Mouse (Mus musculus) ES-E14 (cell line): ENCODE data around the gene Sdf4. TPM values are rescaled to one million over a fixed set of nuclear protein-coding genes. Genes with fewer than 3 reads are reported as not detected.

Source experiments
- DNase-seq: peaks from one replicate; pipeline ENCODE4 v3.0.0-alpha.2; 2013; ENCODE audit warnings: low read depth, low spot score
- H3K27ac ChIP-seq: 2 replicates; pipeline ENCODE4 v1.5.1; 2012; ENCODE audit warnings: low read depth, mild to moderate bottlenecking, low read length, moderate library complexity, mixed read lengths; ENCODE audit not compliant: poor library complexity, insufficient read depth, severe bottlenecking
- H3K36me3 ChIP-seq: 2 replicates; pipeline ENCODE4 v1.6.1; 2012; ENCODE audit warnings: mild to moderate bottlenecking, low read length, moderate library complexity, mixed read lengths; ENCODE audit not compliant: control insufficient read depth, poor library complexity, insufficient read depth, severe bottlenecking
- H3K4me1 ChIP-seq, 2 experiments: fragments of 150-350 bp in 1 of 2; sonication (generic) in 1 of 2; 2 replicates each; pipeline ENCODE4 v1.6.1; 2012; ENCODE audit warnings: low read length in 2 of 2, mild to moderate bottlenecking in 1 of 2, mixed read lengths in 1 of 2; ENCODE audit not compliant: control insufficient read depth in 2 of 2, insufficient read depth in 2 of 2, poor library complexity in 1 of 2
- H3K4me3 ChIP-seq, 2 experiments: fragments of 150-350 bp in 1 of 2; sonication (generic) in 1 of 2; 2 replicates each; pipeline ENCODE4 v1.5.1; 2012; ENCODE audit warnings: low read length in 2 of 2, low read depth in 1 of 2, mild to moderate bottlenecking in 1 of 2, mixed read lengths in 1 of 2; ENCODE audit not compliant: insufficient read depth in 1 of 2, poor library complexity in 1 of 2, severe bottlenecking in 1 of 2
- H3K9ac ChIP-seq: 2 replicates; pipeline ENCODE4 v1.6.1; 2012; ENCODE audit warnings: low read depth, mild to moderate bottlenecking, low read length, mixed read lengths; ENCODE audit not compliant: poor library complexity, insufficient read depth, severe bottlenecking
- H3K9me3 ChIP-seq: fragments of 150-350 bp; sonication (generic); 2 replicates; pipeline ENCODE4 v1.6.1; 2012; ENCODE audit warnings: low read depth, mild to moderate bottlenecking, low read length; ENCODE audit not compliant: control insufficient read depth, insufficient read depth
- CHD2 ChIP-seq: IDR thresholded peaks from 2 replicates; pipeline ENCODE4 v1.6.1; 2014; ENCODE audit warnings: mild to moderate bottlenecking, low read depth, low read length, inconsistent platforms
- HCFC1 ChIP-seq: IDR thresholded peaks from 2 replicates; pipeline ENCODE4 v1.6.1; 2012; ENCODE audit warnings: low read length, inconsistent platforms, borderline replicate concordance; ENCODE audit not compliant: insufficient read depth
- MAFK ChIP-seq: IDR thresholded peaks from 2 replicates; pipeline ENCODE4 v1.6.1; 2014; ENCODE audit warnings: mild to moderate bottlenecking, low read depth, low read length, inconsistent platforms; ENCODE audit not compliant: insufficient read depth
- ZC3H11A ChIP-seq: IDR thresholded peaks from 2 replicates; pipeline ENCODE4 v1.6.1; 2012; ENCODE audit warnings: low read depth, mild to moderate bottlenecking, inconsistent platforms, low read length, borderline replicate concordance
- ZNF384 ChIP-seq: IDR thresholded peaks from 2 replicates; pipeline ENCODE4 v1.6.1; 2012; ENCODE audit warnings: low read depth, low read length, inconsistent platforms
- in situ Hi-C, 2 experiments: fragments of 600-800 bp; cut with MboI; formaldehyde crosslinking; loops; one replicate each; pipeline ENCODE4 v1.15.1; 2025; ENCODE audit warnings: low sequenced_read_pairs in 2 of 2, inconsistent platforms in 1 of 2; ENCODE audit not compliant: unreplicated experiment in 2 of 2
- total RNA-seq: library from RNA; depleted of rRNA; stranded (reverse); fragments of 300-350 nt; gene quantifications from 2 replicates; pipeline ENCODE4 v1.2.3, GENCODE M21; 2012

Sdf4 gene
- total RNA-seq, 1 experiment = 176 TPM

- Histone ChIP-seq H3K36me3 (no peaks in the 10 kb centered on the region), H3K4me1 (no peaks in the 10 kb centered on the region), H3K4me3 (no peak overlapping the region), H3K9me3 (no peaks in the 10 kb centered on the region), H3K27ac (no peak overlapping the region), H3K9ac (no peak overlapping the region)
- in situ Hi-C loops = no loop called here
- DNase-seq = no peak
- TF ChIP-seq CHD2 (no peak), MAFK (no peak), HCFC1 (no peak), ZNF384 (no peak), ZC3H11A (no peak)
Measured at GRCm38 (mm10) chr4:156044754-156045153, 52.1 kb downstream of the Sdf4 start.

- no peak overlapping the region for H3K9ac ChIP-seq
- no peaks in the 10 kb centered on the region for H3K4me1 ChIP-seq
- H3K4me3 ChIP-seq = no peak overlapping the region
- no peak overlapping the region for H3K27ac ChIP-seq
- H3K9me3 ChIP-seq = no peaks in the 10 kb centered on the region
- peaks cover 3% of the 10 kb centered on the region; the same call in 1 of the 2 replicates for H3K36me3 ChIP-seq
- DNase-seq = no peak
- TF ChIP-seq CHD2 (no peak), ZC3H11A (no peak), MAFK (no peak), HCFC1 (no peak), ZNF384 (no peak)
- in situ Hi-C loops = no loop called here
Measured at GRCm38 (mm10) chr4:156049779-156050178, 57.1 kb downstream of the Sdf4 start.

GRCm38 (mm10) chr4:156050391-156050980, 57.8 kb downstream of the Sdf4 start:
- no peak overlapping the region for H3K27ac ChIP-seq
- no peak for DNase-seq
- in situ Hi-C loops = no loop called here
- H3K9ac ChIP-seq = no peak overlapping the region
- no peaks in the 10 kb centered on the region for H3K9me3 ChIP-seq
- no peak for TF ChIP-seq ZNF384
- TF ChIP-seq ZC3H11A = no peak
- TF ChIP-seq MAFK = no peak
- no peak for TF ChIP-seq CHD2
- TF ChIP-seq HCFC1 = no peak
- no peak overlapping the region for H3K4me3 ChIP-seq
- peaks cover 0 to 3% of the 10 kb centered on the region in 2 experiments; a peak in 1 of 4 replicates for H3K4me1 ChIP-seq
- peaks cover 3% of the 10 kb centered on the region; the same call in 1 of the 2 replicates for H3K36me3 ChIP-seq

- TF ChIP-seq HCFC1 (no peak), CHD2 (no peak), ZC3H11A (no peak), MAFK (no peak), ZNF384 (no peak)
- Histone ChIP-seq H3K4me3 (no peak overlapping the region), H3K27ac (no peak overlapping the region), H3K9ac (no peak overlapping the region), H3K4me1 (peaks cover 2 to 7% of the 10 kb centered on the region in 2 experiments; a peak in 3 of 4 replicates), H3K9me3 (no peaks in the 10 kb centered on the region), H3K36me3 (peaks cover 3% of the 10 kb centered on the region; the same call in 1 of the 2 replicates)
- DNase-seq = no peak
- in situ Hi-C loops = no loop called here
Measured at GRCm38 (mm10) chr4:156053113-156053512, 60.4 kb downstream of the Sdf4 start.

GRCm38 (mm10) chr4:156054130-156054529, 61.5 kb downstream of the Sdf4 start:
- H3K36me3 ChIP-seq = peaks cover 3% of the 10 kb centered on the region; the same call in 1 of the 2 replicates
- in situ Hi-C loops = no loop called here
- H3K9me3 ChIP-seq = no peaks in the 10 kb centered on the region
- H3K4me1 ChIP-seq = peaks cover 5 to 9% of the 10 kb centered on the region in 2 experiments; a peak in 3 of 4 replicates
- H3K4me3 ChIP-seq = no peak overlapping the region
- H3K9ac ChIP-seq = no peak overlapping the region
- DNase-seq = no peak
- no peak overlapping the region for H3K27ac ChIP-seq
- TF ChIP-seq ZNF384 = no peak
- TF ChIP-seq ZC3H11A = no peak
